ENCODE assay signal across 13 mouse cellular contexts in genomic region chr9:58043496-58044017, GRCm38 (mm10). TPM values are rescaled to one million over a fixed set of nuclear protein-coding genes. Genes with fewer than 3 reads are reported as not detected.
DNase-seq lines count a peak whose midpoint lies in the region; ATAC-seq and TF ChIP-seq lines count a peak whose summit lies in the region.
"Had no signal": no experiment of that assay in that cellular context is flagged by ENCODE, and none has a peak within 500 bp of the region (broad histone marks: within the 10 kb centered on the region; RNA-seq: fewer than 3 reads in every experiment).

No protein-coding gene starts in this region.

- H3K4me1 ChIP-seq in lung, adult 2 months (ENCODE audit: control insufficient read depth, insufficient read depth, low read length): no peaks in the 10 kb centered on the region
- peaks cover 84% of the 10 kb centered on the region for H3K4me1 ChIP-seq in hindbrain, embryonic 12.5 days
- H3K4me1 ChIP-seq in neural tube, embryonic 15.5 days: peaks cover 71% of the 10 kb centered on the region

- peak overlapping the region; percentile 71 for H3K27ac ChIP-seq in gastrocnemius, adult 2 months
- peak overlapping the region; percentile 41 for H3K27ac ChIP-seq in hindbrain, embryonic 12.5 days
- peak overlapping the region; percentile 11; the same call in 1 of the 2 replicates for H3K27ac ChIP-seq in neural tube, embryonic 15.5 days (replicated peaks)
- H3K27ac ChIP-seq: limb, embryonic 15.5 days; macrophage; stomach, embryonic 15.5 days had no signal

- no peak overlapping the region for H3K4me3 ChIP-seq in lung, adult 2 months (replicated peaks; ENCODE audit: extremely low read depth, low read depth, low read length)
- H3K4me3 ChIP-seq in gastrocnemius, adult 2 months: no peak overlapping the region
- H3K4me3 ChIP-seq in hindbrain, embryonic 12.5 days: no peak overlapping the region
- H3K4me3 ChIP-seq in neural tube, embryonic 15.5 days (replicated peaks): no peak overlapping the region
- H3K4me3 ChIP-seq: embryonic facial prominence, embryonic 12.5 days; limb, embryonic 15.5 days; stomach, embryonic 15.5 days had no signal

- H3K4me2 ChIP-seq in hindbrain, embryonic 12.5 days (replicated peaks): no peak overlapping the region
- H3K4me2 ChIP-seq in neural tube, embryonic 15.5 days: no peak overlapping the region
- H3K4me2 ChIP-seq: embryonic facial prominence, embryonic 12.5 days; limb, embryonic 15.5 days; stomach, embryonic 15.5 days had no signal

- peak; percentile 7 for DNase-seq in lung, postnatal 36 days
- no peak for DNase-seq in lung, adult 2 months
- peak; percentile 89 for DNase-seq in gastrocnemius, adult 2 months
- DNase-seq in left cerebral cortex, postnatal 36 days (ENCODE audit: low spot score in 2 of 2): no peak
- DNase-seq in kidney, postnatal 14 days: no peak
- DNase-seq: cerebellum, adult 18-20 months had no signal

- no peak overlapping the region for H3K9ac ChIP-seq in hindbrain, embryonic 12.5 days
- H3K9ac ChIP-seq in neural tube, embryonic 15.5 days (replicated peaks): no peak overlapping the region
- H3K9ac ChIP-seq: embryonic facial prominence, embryonic 12.5 days; limb, embryonic 15.5 days; stomach, embryonic 15.5 days had no signal

- H3K27me3 ChIP-seq in hindbrain, embryonic 12.5 days: peaks cover 15% of the 10 kb centered on the region; the same call in 1 of the 2 replicates
- H3K27me3 ChIP-seq in neural tube, embryonic 15.5 days (replicated peaks): no peaks in the 10 kb centered on the region; the same call in 1 of the 2 replicates
- H3K27me3 ChIP-seq: embryonic facial prominence, embryonic 12.5 days; stomach, embryonic 15.5 days had no signal

- TF ChIP-seq CTCF in lung, adult 2 months (IDR thresholded peaks at IDR 0.05; ENCODE audit: insufficient read depth, low read length): no peak
- TF ChIP-seq CTCF in gastrocnemius, adult 2 months (IDR thresholded peaks at IDR 0.05): no peak

- WGBS in lung, adult 2 months: 81% methylated on average over 10 of the region's 10 CpGs
- WGBS in hindbrain, embryonic 12.5 days: 63% methylated on average over 10 of the region's 10 CpGs
- WGBS in neural tube, embryonic 15.5 days: 43% methylated on average over 10 of the region's 10 CpGs

- intact Hi-C loops in gastrocnemius, adult 2 months (cut with DNase I): no loop called here
- intact Hi-C loops in left cerebral cortex, postnatal 36 days (cut with DNase I): no loop called here

- ATAC-seq in hindbrain, embryonic 12.5 days (ENCODE audit: low FRiP score): no peak
- no peak for ATAC-seq in neural tube, embryonic 15.5 days (ENCODE audit: low FRiP score)
- ATAC-seq: intestine, embryonic 16.5 days had no signal

- no peak for TF ChIP-seq POLR2A in lung, adult 2 months (IDR thresholded peaks at IDR 0.05; ENCODE audit: borderline replicate concordance, extremely low read depth, low read depth, low read length)

- H3K9me3 ChIP-seq in hindbrain, embryonic 12.5 days (replicated peaks): no peaks in the 10 kb centered on the region
- no peaks in the 10 kb centered on the region for H3K9me3 ChIP-seq in neural tube, embryonic 15.5 days (replicated peaks)
- H3K9me3 ChIP-seq: embryonic facial prominence, embryonic 12.5 days; limb, embryonic 15.5 days; stomach, embryonic 15.5 days had no signal

- H3K36me3 ChIP-seq in hindbrain, embryonic 12.5 days: no peaks in the 10 kb centered on the region
- H3K36me3 ChIP-seq in neural tube, embryonic 15.5 days: no peaks in the 10 kb centered on the region
- H3K36me3 ChIP-seq: embryonic facial prominence, embryonic 12.5 days; limb, embryonic 15.5 days; stomach, embryonic 15.5 days had no signal

RNA-seq across cellular contexts. Expression of gene Stra6, which starts 20.0 kb away (rescaled TPM):
- 0.65 and 0.68 TPM in 2 replicates for polyA plus RNA-seq in lung, adult 2 months (2012; rRNA removed)
- total RNA-seq in gastrocnemius, adult 2 months (2021): under 1 TPM; 0.13 to 0.31 TPM
- polyA plus RNA-seq in hindbrain, embryonic 12.5 days (2016; fragmentation: Nextera tagmentation; extraction: Ambion mirVana): 14.8 and 17.6 TPM in 2 replicates
- 20.6 and 21.5 TPM in 2 replicates for polyA plus RNA-seq in neural tube, embryonic 15.5 days (2015; fragmentation: Nextera tagmentation; extraction: Ambion mirVana)
- 1 to 10 TPM; 5.6 to 7.3 TPM for total RNA-seq in left cerebral cortex, postnatal 36 days (2021)
- polyA plus RNA-seq: macrophage had no signal

RNA-seq across cellular contexts. Expression of gene Cyp11a1, which starts 37.3 kb away (rescaled TPM):
- 0.15 and 0.28 TPM in 2 replicates for polyA plus RNA-seq in lung, adult 2 months (2012; rRNA removed)
- total RNA-seq in gastrocnemius, adult 2 months (2021): under 1 TPM in 1 of 2 experiments, not detected in 1; 0.10 TPM
- 0.17 and 0.38 TPM in 2 replicates for polyA plus RNA-seq in hindbrain, embryonic 12.5 days (2016; fragmentation: Nextera tagmentation; extraction: Ambion mirVana)
- 1.9 and 4.9 TPM in 2 replicates for polyA plus RNA-seq in neural tube, embryonic 15.5 days (2015; fragmentation: Nextera tagmentation; extraction: Ambion mirVana)
- 1 to 10 TPM; 3.9 to 5.6 TPM for total RNA-seq in left cerebral cortex, postnatal 36 days (2021)
- polyA plus RNA-seq: macrophage had no signal

Comparison
In these comparisons a context has a peak if more than half of its experiments do, and no peak if none do; other contexts are left out.
1. DNase-seq: peak in lung, postnatal 36 days (single experiment) and gastrocnemius, adult 2 months (single experiment); none in lung, adult 2 months (single experiment), left cerebral cortex, postnatal 36 days (0 of 2) and kidney, postnatal 14 days (single experiment).
2. H3K27ac ChIP-seq: peak in every context shown above with its lines; median percentile 71 in gastrocnemius, adult 2 months; 41 in hindbrain, embryonic 12.5 days; 11 in neural tube, embryonic 15.5 days.